23 mouse cellular contexts compared by ENCODE assay signal in genomic region chr7:118953626-118954282, GRCm38 (mm10). TPM values are rescaled to one million over a fixed set of nuclear protein-coding genes. Genes with fewer than 3 reads are reported as not detected.
DNase-seq lines count a peak whose midpoint lies in the region; ATAC-seq and TF ChIP-seq lines count a peak whose summit lies in the region.
"Had no signal": no experiment of that assay in that cellular context is flagged by ENCODE, and none has a peak within 500 bp of the region (broad histone marks: within the 10 kb centered on the region; RNA-seq: fewer than 3 reads in every experiment).

No protein-coding gene starts in this region.

- ATAC-seq in forebrain, embryonic 15.5 days (replicated peaks), result 0 out of 2 replicates have a peak, but pooled peaks have one; percentile 16
- no peak for ATAC-seq in forebrain, embryonic 11.5 days (replicated peaks; ENCODE audit: low FRiP score)
- no peak for ATAC-seq in liver, embryonic 12.5 days
- peak; percentile 73 for ATAC-seq in intestine, embryonic 16.5 days
- ATAC-seq: midbrain, embryonic 16.5 days had no signal

- no peaks in the 10 kb centered on the region for H3K27me3 ChIP-seq in forebrain, embryonic 15.5 days
- H3K27me3 ChIP-seq in forebrain, embryonic 11.5 days (ENCODE audit: control insufficient read depth, insufficient read depth, low read length), result no peaks in the 10 kb centered on the region
- no peaks in the 10 kb centered on the region for H3K27me3 ChIP-seq in liver, adult 2 months (ENCODE audit: control insufficient read depth, insufficient read depth, low read length)
- no peaks in the 10 kb centered on the region for H3K27me3 ChIP-seq in liver, embryonic 12.5 days (replicated peaks)
- no peaks in the 10 kb centered on the region for H3K27me3 ChIP-seq in intestine, embryonic 16.5 days (replicated peaks; ENCODE audit: control insufficient read depth, insufficient read depth, low read length)
- H3K27me3 ChIP-seq: CH12.LX; embryonic facial prominence, embryonic 15.5 days; kidney, embryonic 15.5 days; limb, embryonic 13.5 days; liver, embryonic 15.5 days; neural tube, embryonic 15.5 days had no signal

- no peaks in the 10 kb centered on the region for H3K79me2 ChIP-seq in liver, adult 2 months (ENCODE audit: control insufficient read depth, insufficient read depth, low read length)

- no peaks in the 10 kb centered on the region for H3K9me3 ChIP-seq in forebrain, embryonic 15.5 days
- H3K9me3 ChIP-seq in forebrain, embryonic 11.5 days (ENCODE audit: control insufficient read depth, low read length), result no peaks in the 10 kb centered on the region
- no peaks in the 10 kb centered on the region for H3K9me3 ChIP-seq in liver, embryonic 12.5 days (replicated peaks)
- no peaks in the 10 kb centered on the region for H3K9me3 ChIP-seq in intestine, embryonic 16.5 days (ENCODE audit: control insufficient read depth, low read length)
- H3K9me3 ChIP-seq: embryonic facial prominence, embryonic 15.5 days; kidney, embryonic 15.5 days; limb, embryonic 13.5 days; liver, embryonic 15.5 days; neural tube, embryonic 15.5 days had no signal

- no peak for TF ChIP-seq POLR2A in liver, adult 2 months (IDR thresholded peaks at IDR 0.05; ENCODE audit: extremely low read depth, insufficient read depth, low read length)

- DNase-seq in forebrain, embryonic 11.5 days (ENCODE audit: low spot score), result no peak
- peak; percentile 19 for DNase-seq in liver, adult 2 months (ENCODE audit: extremely low read depth, low read depth, low spot score)
- no peak for DNase-seq in left cerebral cortex, adult 18-20 months (ENCODE audit: low spot score in 2 of 2)
- no peak for DNase-seq in thymus, postnatal 36 days
- DNase-seq: adrenal gland, adult 2 months; cerebellum, postnatal 10 days; gastrocnemius, postnatal 14 days; heart, adult 18-20 months; kidney, postnatal 4 days; lung, postnatal 10 days; right cerebral cortex, postnatal 25 days; thymus, postnatal 14 days had no signal

- peaks cover 2% of the 10 kb centered on the region; the same call in 1 of the 2 replicates for H3K4me1 ChIP-seq in forebrain, embryonic 15.5 days
- no peaks in the 10 kb centered on the region for H3K4me1 ChIP-seq in forebrain, embryonic 11.5 days (replicated peaks; ENCODE audit: control insufficient read depth, insufficient read depth, low read length)
- H3K4me1 ChIP-seq in liver, adult 2 months (ENCODE audit: control insufficient read depth, insufficient read depth, low read length), result no peaks in the 10 kb centered on the region
- H3K4me1 ChIP-seq in liver, embryonic 12.5 days, result no peaks in the 10 kb centered on the region
- no peaks in the 10 kb centered on the region; the same call in 1 of the 2 replicates for H3K4me1 ChIP-seq in intestine, embryonic 16.5 days (ENCODE audit: control insufficient read depth, insufficient read depth, low read length)
- H3K4me1 ChIP-seq: embryonic facial prominence, embryonic 15.5 days; kidney, embryonic 15.5 days; liver, embryonic 15.5 days; neural tube, embryonic 15.5 days had no signal

- no peak overlapping the region for H3K4me3 ChIP-seq in forebrain, embryonic 15.5 days
- H3K4me3 ChIP-seq in forebrain, embryonic 11.5 days (ENCODE audit: low read depth, low read length), result no peak overlapping the region
- no peak overlapping the region for H3K4me3 ChIP-seq in liver, adult 2 months (ENCODE audit: insufficient read depth, low read depth, low read length)
- no peak overlapping the region for H3K4me3 ChIP-seq in liver, embryonic 12.5 days
- no peak overlapping the region for H3K4me3 ChIP-seq in intestine, embryonic 16.5 days (ENCODE audit: low read length)
- H3K4me3 ChIP-seq: embryonic facial prominence, embryonic 15.5 days; kidney, embryonic 15.5 days; limb, embryonic 13.5 days; liver, embryonic 15.5 days; neural tube, embryonic 15.5 days had no signal

- 47% methylated on average over 11 of the region's 11 CpGs for WGBS in forebrain, embryonic 15.5 days
- 64% methylated on average over 11 of the region's 11 CpGs for WGBS in forebrain, embryonic 11.5 days
- WGBS in liver, adult 2 months, result 49% methylated on average over 11 of the region's 11 CpGs
- WGBS in liver, embryonic 12.5 days (ENCODE audit: insufficient replicate concordance), result 57% methylated on average over 11 of the region's 11 CpGs
- WGBS in intestine, embryonic 16.5 days, result 59% methylated on average over 11 of the region's 11 CpGs

- no peak overlapping the region for H3K9ac ChIP-seq in forebrain, embryonic 15.5 days (replicated peaks)
- H3K9ac ChIP-seq in forebrain, embryonic 11.5 days (ENCODE audit: low read length), result no peak overlapping the region
- no peak overlapping the region for H3K9ac ChIP-seq in liver, adult 2 months (ENCODE audit: low read depth, low read length)
- H3K9ac ChIP-seq in liver, embryonic 12.5 days, result no peak overlapping the region
- H3K9ac ChIP-seq in intestine, embryonic 16.5 days (ENCODE audit: low read depth, low read length), result no peak overlapping the region
- H3K9ac ChIP-seq: embryonic facial prominence, embryonic 15.5 days; kidney, embryonic 15.5 days; limb, embryonic 13.5 days; liver, embryonic 15.5 days; neural tube, embryonic 15.5 days had no signal

- no peak overlapping the region for H3K27ac ChIP-seq in forebrain, embryonic 15.5 days (replicated peaks)
- no peak overlapping the region for H3K27ac ChIP-seq in forebrain, embryonic 11.5 days (ENCODE audit: low read depth, low read length)
- H3K27ac ChIP-seq in liver, adult 2 months (replicated peaks; ENCODE audit: insufficient read depth, low read depth, low read length), result no peak overlapping the region
- no peak overlapping the region for H3K27ac ChIP-seq in liver, embryonic 12.5 days
- H3K27ac ChIP-seq in intestine, embryonic 16.5 days (ENCODE audit: low read length), result no peak overlapping the region; the same call in 1 of the 2 replicates
- H3K27ac ChIP-seq: embryonic facial prominence, embryonic 15.5 days; kidney, embryonic 15.5 days; limb, embryonic 13.5 days; liver, embryonic 15.5 days; neural tube, embryonic 15.5 days had no signal

- no peak overlapping the region for H3K4me2 ChIP-seq in forebrain, embryonic 15.5 days (replicated peaks)
- H3K4me2 ChIP-seq in forebrain, embryonic 11.5 days (ENCODE audit: low read depth, low read length, severe bottlenecking), result no peak overlapping the region
- H3K4me2 ChIP-seq in liver, embryonic 12.5 days, result no peak overlapping the region
- no peak overlapping the region for H3K4me2 ChIP-seq in intestine, embryonic 16.5 days (ENCODE audit: low read depth, low read length)
- H3K4me2 ChIP-seq: embryonic facial prominence, embryonic 15.5 days; kidney, embryonic 15.5 days; limb, embryonic 13.5 days; liver, embryonic 15.5 days; neural tube, embryonic 15.5 days had no signal

- TF ChIP-seq CTCF in liver, adult 2 months (IDR thresholded peaks at IDR 0.05; ENCODE audit: low read depth, low read length), result no peak

- no peaks in the 10 kb centered on the region for H3K36me3 ChIP-seq in forebrain, embryonic 15.5 days
- no peaks in the 10 kb centered on the region for H3K36me3 ChIP-seq in forebrain, embryonic 11.5 days (ENCODE audit: control insufficient read depth, insufficient read depth, low read length)
- H3K36me3 ChIP-seq in liver, adult 2 months (ENCODE audit: control insufficient read depth, insufficient read depth, low read length), result no peaks in the 10 kb centered on the region
- no peaks in the 10 kb centered on the region for H3K36me3 ChIP-seq in liver, embryonic 12.5 days
- no peaks in the 10 kb centered on the region for H3K36me3 ChIP-seq in intestine, embryonic 16.5 days (ENCODE audit: control insufficient read depth, insufficient read depth, low read length)
- H3K36me3 ChIP-seq: embryonic facial prominence, embryonic 15.5 days; kidney, embryonic 15.5 days; limb, embryonic 13.5 days; liver, embryonic 15.5 days; neural tube, embryonic 15.5 days had no signal

RNA-seq across cellular contexts. Expression of gene Gprc5b, which starts 41.3 kb away (rescaled TPM):
- 6.5 and 7.3 TPM in 2 replicates for polyA plus RNA-seq in forebrain, embryonic 15.5 days (2015; fragmentation: Nextera tagmentation; extraction: Ambion mirVana)
- polyA plus RNA-seq in forebrain, embryonic 11.5 days (2014; fragmentation: Nextera tagmentation; extraction: Ambion mirVana), result 18.1 and 19.8 TPM in 2 replicates
- 0.27 and 0.37 TPM in 2 replicates for total RNA-seq in liver, adult 2 months (2014; rRNA removed)
- 0.17 and 0.22 TPM in 2 replicates for polyA plus RNA-seq in liver, adult 2 months (2012; rRNA removed)
- polyA plus RNA-seq in liver, embryonic 12.5 days (2016; fragmentation: Nextera tagmentation; extraction: Ambion mirVana), result 0.46 and 0.73 TPM in 2 replicates
- 2.6 and 2.8 TPM in 2 replicates for polyA plus RNA-seq in intestine, embryonic 16.5 days (2015; fragmentation: Nextera tagmentation; extraction: Ambion mirVana)
- total RNA-seq in left cerebral cortex, adult 18-20 months (2021), result 100 to 1,000 TPM in 1 of 2 experiments, 10 to 100 TPM in 1; 94.0 to 110 TPM
- total RNA-seq: MEL had no signal

Comparison
In these comparisons a context has a peak if more than half of its experiments do, and no peak if none do; other contexts are left out.
1. ATAC-seq: peak in forebrain, embryonic 15.5 days (single experiment) and intestine, embryonic 16.5 days (single experiment); none in forebrain, embryonic 11.5 days (single experiment) and liver, embryonic 12.5 days (single experiment).